Mouse (Mus musculus): ENCODE data around the gene Arhgef2.

DNA sequence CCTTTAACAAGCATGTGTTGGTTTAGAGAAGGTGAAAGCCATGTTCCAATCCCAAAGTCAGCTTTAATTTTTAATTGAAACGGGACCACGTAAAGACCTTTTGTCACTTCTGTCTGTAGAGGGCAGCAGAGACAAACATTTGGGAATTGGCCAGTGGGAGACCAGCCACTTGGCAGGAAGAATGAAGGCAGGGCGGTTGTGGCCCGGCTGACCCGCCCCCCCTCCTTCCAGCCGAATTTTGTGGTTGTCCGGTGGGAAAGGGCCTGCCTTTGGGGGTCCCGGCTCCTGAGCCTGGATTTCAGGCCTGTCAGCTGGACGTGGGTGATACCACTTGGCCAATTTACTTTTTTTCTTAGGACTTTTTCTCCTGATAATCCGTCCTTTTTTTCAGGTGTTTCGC is 71.6 kb downstream of the Arhgef2 start:
- no peak for TF ChIP-seq CTCF (IDR thresholded peaks at IDR 0.05; ENCODE audit: low read depth, low read length)
- TF ChIP-seq POLR2A (IDR thresholded peaks at IDR 0.05; ENCODE audit: borderline replicate concordance, low read depth, low read length) = no peak
